Mouse (Mus musculus): ENCODE measurements at regions not wholly inside any gene's neighbourhood (a gene's known extent, or its start where the extent isn't known, plus 50 kb on each side); places are given as distances from the start of the nearest gene placed in this dataset.
A peak's percentile ranks its signal among the peaks of the same experiment; 100 is the strongest.

DNA sequence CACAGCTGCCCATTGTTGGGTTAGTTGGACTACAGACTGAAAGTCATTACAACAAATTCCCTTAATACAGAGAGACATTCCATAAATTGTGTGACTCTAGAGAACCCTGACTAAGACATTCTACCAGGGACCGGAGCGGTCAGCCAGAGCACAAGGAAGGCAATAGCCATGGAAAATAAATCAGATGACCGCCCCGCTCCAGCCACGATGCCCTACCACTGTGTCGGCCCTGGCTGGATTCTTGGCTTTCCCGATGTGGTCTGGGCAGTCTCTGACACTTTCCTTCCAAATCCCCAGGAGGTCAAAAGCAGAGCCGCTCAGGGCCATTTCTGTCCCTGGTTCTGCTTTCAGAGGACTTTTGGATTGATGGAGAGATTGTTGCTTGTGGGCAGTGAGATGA, 57.8 kb downstream of the Lsm3 start:
- no peak for DNase-seq (ENCODE audit: low spot score)

DNA sequence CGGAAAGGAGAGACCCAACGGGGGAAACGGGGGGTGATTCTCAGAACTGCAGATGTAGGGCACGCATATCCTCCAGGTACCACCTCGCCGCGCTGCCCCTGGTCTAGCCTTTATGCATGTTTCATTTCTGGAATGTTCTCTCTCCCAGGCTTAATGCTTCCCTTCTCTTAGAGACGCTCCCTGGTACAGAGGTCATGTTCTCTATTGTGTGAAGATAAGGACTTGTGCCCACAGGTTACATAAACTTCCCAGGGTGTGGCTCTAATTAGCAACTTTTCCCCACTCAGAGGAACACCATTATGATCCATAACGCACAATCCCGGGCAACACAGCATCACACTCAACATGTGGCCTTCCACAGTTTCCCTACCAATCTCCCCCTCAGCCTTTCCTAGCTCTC, 58.7 kb downstream of the Lsm3 start:
- DNase-seq (ENCODE audit: low spot score), result no peak

GRCm38 (mm10) chr6:91575662-91576364, 60.1 kb downstream of the Lsm3 start:
- DNase-seq (ENCODE audit: low spot score), result peak; percentile 52

DNA sequence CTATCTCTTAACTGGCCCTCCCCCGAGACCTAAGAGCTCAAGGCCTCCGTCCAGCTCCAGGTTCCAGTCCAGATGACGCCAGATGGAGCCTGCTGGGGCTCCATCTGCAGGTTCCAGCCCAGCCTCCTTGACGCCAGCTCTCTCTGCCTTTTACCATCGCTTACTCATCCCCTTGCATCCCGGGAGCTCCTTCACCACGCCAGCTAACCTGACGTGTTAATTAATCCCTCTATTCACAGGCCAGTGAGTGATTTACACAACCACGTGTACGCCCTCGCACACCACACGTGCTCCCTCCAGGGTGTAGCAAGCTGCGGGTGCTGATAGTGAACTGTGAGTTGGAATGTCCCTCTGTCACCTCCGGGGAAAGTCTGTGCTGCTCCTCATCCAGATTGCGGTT, 61.2 kb downstream of the Lsm3 start:
- DNase-seq (ENCODE audit: low spot score), result no peak

DNA sequence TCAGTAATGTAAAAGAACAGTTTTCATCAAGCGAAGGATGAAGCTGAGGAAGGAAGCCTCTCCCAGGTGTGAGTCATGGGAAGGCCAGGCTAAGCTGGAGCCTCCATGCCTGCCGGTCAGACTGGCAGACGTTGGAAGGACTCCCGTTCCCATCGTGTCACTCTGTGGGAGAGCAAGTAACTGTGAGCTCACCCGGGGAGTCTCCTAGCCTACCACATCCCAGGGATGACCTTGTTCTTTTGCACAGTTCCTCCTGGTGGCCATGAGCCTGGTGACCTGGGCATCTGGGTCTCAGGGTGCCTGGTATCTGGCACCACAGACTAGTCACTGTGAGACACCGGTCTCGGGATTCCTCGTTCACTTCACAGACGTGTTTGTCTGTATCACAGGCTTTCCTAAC, 63.9 kb downstream of the Lsm3 start:
- DNase-seq (ENCODE audit: low spot score), result no peak

- DNase-seq (ENCODE audit: low spot score), result no peak
These were observed 64.9 kb downstream of the Lsm3 start for GRCm38 (mm10) chr6:91580607-91581006.

GRCm38 (mm10) chr6:91582338-91582737, 66.6 kb downstream of the Lsm3 start:
- DNase-seq (ENCODE audit: low spot score), result no peak

GRCm38 (mm10) chr6:91583346-91583745, 67.6 kb downstream of the Lsm3 start:
- DNase-seq (ENCODE audit: low spot score), result no peak

DNA sequence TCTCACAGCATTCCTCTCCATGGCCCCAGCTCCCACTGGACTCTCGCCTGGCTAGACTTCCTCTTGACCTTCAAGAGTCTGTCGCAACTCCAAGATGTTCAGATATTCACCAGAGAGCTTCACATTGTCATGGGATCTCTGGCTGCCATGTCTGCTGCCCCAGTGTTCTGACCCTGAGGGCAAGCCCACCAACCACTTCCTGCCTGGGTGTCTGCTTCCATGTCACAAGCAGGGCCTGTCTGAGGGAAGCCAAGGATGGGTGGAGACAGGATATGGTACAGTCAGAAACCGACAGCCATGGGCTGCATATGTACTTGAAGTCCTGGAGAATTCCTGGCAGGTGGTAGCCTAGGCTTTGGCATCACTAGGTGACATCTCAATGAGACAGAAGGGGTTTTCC, 69.8 kb downstream of the Lsm3 start:
- no peak for DNase-seq (ENCODE audit: low spot score)

- DNase-seq (ENCODE audit: low spot score), result no peak
These were observed 73.5 kb downstream of the Lsm3 start for GRCm38 (mm10) chr6:91589181-91589580.

- DNase-seq (ENCODE audit: low spot score), result no peak
These were observed 74.7 kb downstream of the Lsm3 start for GRCm38 (mm10) chr6:91590395-91590794.

GRCm38 (mm10) chr6:91590806-91591571, 75.3 kb downstream of the Lsm3 start:
- DNase-seq (ENCODE audit: low spot score), result no peak

DNA sequence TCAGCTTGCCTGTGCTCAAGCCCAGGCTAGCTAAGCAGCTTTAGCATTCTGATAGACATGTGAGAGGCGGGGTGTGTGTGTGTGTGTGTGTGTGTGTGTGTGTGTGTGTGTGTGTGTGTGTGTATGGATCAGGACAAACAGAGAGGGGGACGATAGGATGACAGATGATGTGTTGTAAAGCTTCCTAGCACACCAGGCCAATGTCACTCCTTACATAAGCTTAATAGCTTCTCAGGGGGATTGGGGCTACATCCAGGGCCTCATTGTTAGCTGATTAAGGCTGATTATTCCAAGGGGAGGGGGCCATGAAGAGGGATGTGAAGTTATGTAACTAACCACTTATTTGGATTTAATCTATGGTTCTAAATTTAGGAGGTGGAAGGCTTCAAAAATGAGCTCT, 76.9 kb downstream of the Lsm3 start:
- DNase-seq (ENCODE audit: low spot score), result no peak

GRCm38 (mm10) chr6:91598942-91599341, 83.2 kb downstream of the Lsm3 start:
- DNase-seq (ENCODE audit: low spot score), result peak; percentile 70

GRCm38 (mm10) chr6:91600116-91600515, 83.7 kb upstream of the Slc6a6 start:
- DNase-seq (ENCODE audit: low spot score), result no peak

DNA sequence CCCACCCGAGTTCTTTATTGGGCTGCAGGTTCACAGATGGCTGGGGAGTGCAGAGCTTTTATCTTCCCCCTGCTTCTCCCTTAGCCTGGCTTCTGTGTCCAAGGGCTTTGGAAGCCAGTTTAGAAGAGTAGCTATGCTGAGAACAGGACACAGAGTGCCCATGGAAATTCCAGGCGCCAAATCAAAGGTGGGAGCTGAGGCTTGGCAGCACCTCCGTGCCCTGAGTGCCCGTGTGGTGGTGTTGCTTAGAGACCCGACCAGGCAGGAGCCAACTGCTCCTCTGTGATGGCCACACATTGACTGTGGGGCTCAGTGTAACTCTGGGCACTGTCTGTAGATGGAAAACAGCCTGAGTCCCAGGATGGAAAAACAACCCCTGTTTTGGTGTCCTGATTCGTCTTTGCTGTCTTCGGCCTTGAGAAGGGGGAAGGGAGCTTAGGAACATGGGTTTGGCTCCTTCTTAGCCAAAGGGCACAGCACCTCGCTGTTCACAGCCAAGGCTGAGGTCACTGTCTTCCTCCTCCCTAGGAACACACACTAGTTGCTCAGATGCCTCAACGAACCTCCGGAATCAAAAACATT, 77.1 kb upstream of the Slc6a6 start:
- DNase-seq (ENCODE audit: low spot score), result no peak

DNA sequence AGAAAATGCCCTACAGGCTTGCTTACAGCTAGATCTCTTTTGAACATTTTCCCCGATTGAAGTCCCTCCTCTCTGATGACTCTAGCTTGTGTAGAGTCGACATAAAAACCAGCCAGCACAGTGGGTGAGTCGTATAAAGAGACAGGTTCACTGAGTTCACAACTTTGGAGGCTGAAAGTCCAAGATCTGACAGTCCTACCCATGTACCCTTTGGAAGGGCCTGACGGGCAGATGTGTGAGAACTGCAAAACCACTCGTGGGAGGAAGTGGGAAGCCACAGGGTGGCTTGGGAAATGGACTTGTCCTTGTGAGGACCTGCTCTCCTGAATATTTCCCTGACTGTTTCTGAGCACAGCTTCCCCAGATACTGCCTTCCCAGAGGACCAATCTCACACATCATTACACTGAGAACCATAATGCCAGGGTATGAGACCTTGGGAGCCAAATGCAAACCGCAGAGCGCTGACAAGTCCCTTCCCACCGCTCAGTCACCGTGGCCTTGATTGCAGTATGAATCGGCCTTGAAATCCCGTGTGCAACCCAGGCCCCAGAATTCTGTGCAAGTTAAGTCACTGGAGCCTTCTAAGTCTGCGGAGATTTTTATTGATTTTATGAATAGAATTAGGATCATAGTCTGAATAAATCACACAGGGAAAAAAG, 76.1 kb upstream of the Slc6a6 start:
- DNase-seq (ENCODE audit: low spot score), result no peak

DNA sequence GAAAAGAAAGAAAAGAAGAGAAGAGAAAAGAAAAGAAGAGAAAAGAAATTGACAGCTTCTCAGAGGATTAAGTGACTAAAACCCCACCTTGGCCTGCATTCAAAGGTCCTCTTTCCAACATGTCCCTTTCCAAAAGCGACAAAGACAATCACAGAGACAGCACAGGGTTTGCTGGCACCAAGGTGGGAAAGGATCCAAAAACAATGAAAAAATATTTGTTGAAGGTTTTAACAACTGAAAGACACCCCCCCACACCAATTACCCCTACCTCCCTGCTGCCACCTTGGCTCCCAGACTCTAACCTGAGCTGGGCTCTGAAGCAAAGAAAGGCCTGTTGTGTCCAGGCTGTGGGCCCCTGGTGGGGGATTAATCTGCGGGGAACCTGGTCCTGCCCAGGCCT, 74.2 kb upstream of the Slc6a6 start:
- no peak for DNase-seq (ENCODE audit: low spot score)

DNA sequence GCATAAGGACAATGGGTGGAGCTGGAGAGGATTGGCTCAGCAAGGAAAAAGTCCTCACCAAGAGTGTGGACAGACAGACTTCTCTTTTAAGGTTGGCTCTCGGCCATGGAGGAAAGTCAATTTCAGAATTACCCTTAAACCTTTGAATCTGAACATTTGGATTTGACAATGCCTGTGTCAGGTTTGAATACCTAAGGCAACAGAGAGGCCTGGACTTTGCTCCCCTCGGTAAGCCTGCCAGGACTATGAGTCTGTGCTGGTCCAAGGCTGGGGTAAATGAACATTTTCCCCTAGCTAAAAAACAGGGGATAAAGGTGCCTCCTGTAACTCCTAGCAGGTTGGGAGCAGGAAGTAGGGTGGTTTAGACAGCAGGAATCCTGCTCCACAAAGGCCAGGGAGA, 68.8 kb upstream of the Slc6a6 start:
- no peak for DNase-seq (ENCODE audit: low spot score)

DNA sequence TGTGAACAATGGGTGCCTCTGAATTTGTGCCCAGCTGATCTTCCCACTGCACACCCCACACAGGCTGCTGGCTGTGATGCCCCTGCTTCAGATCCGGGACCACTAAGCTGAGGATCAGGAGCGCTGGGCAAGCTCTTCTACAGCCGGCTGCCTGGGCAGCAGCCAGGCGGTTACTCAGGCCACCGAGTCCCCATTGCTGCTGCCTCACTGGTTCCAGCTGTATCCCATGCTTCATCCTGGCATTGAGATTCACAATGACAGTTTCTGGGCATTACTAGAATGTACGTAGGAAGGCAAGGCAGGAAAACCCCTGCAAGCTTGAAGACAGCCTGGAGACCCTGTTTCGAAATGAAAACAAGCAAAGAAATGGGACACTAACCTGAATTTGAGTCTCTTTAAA, 67.3 kb upstream of the Slc6a6 start:
- no peak for DNase-seq (ENCODE audit: low spot score)

GRCm38 (mm10) chr6:91617031-91617596, 66.7 kb upstream of the Slc6a6 start:
- no peak for DNase-seq (ENCODE audit: low spot score)

- no peak for DNase-seq (ENCODE audit: low spot score)
These were observed 66.2 kb upstream of the Slc6a6 start for GRCm38 (mm10) chr6:91617685-91618084.

GRCm38 (mm10) chr6:91619009-91619408, 64.8 kb upstream of the Slc6a6 start:
- no peak for DNase-seq (ENCODE audit: low spot score)
